Mouse (Mus musculus) heart, postnatal 0 days (tissue): ENCODE data around the gene Efcab11. TPM values are rescaled to one million over a fixed set of nuclear protein-coding genes. Genes with fewer than 3 reads are reported as not detected.
A peak's percentile ranks its signal among the peaks of the same experiment; 100 is the strongest.

Experiments
- ATAC-seq: fragments of 200-750 bp; cut with Nextera tagmentation; 2 replicates; pipeline ENCODE4 v1.8.0; 2017; ENCODE audit warnings: low read depth, moderate number of reproducible peaks, moderate library complexity; ENCODE audit not compliant: insufficient read depth
- DNase-seq: peaks from one replicate; pipeline ENCODE4 v3.0.0-alpha.2; 2016; ENCODE audit warnings: low spot score
- H3K27ac ChIP-seq: fragments of 300-500 bp; sonication (generic); 2 replicates; pipeline ENCODE4 v1.5.1; 2014; ENCODE audit warnings: low read depth, mild to moderate bottlenecking
- H3K27me3 ChIP-seq: fragments of 300-500 bp; sonication (generic); 2 replicates; pipeline ENCODE4 v1.6.1; 2014; ENCODE audit warnings: low read length, mixed read lengths; ENCODE audit not compliant: control insufficient read depth, insufficient read depth
- H3K36me3 ChIP-seq: fragments of 300-500 bp; sonication (generic); replicated peaks from 2 replicates; pipeline ENCODE4 v1.6.1; 2014; ENCODE audit warnings: low read length, mixed read lengths; ENCODE audit not compliant: control insufficient read depth, insufficient read depth
- H3K4me1 ChIP-seq: fragments of 300-500 bp; sonication (generic); 2 replicates; pipeline ENCODE4 v1.6.1; 2014; ENCODE audit warnings: antibody characterized with exemption; ENCODE audit not compliant: control insufficient read depth, insufficient read depth
- H3K4me2 ChIP-seq: fragments of 300-500 bp; sonication (generic); 2 replicates; pipeline ENCODE4 v1.6.1; 2014; ENCODE audit warnings: low read depth, mild to moderate bottlenecking, low read length, moderate library complexity
- H3K4me3 ChIP-seq: fragments of 300-500 bp; sonication (generic); 2 replicates; pipeline ENCODE4 v1.5.1; 2014; ENCODE audit warnings: low read depth, low read length
- H3K9ac ChIP-seq: fragments of 300-500 bp; sonication (generic); replicated peaks from 2 replicates; pipeline ENCODE4 v1.6.1; 2014; ENCODE audit warnings: low read depth, low read length, mixed read lengths
- H3K9me3 ChIP-seq: fragments of 300-500 bp; sonication (generic); replicated peaks from 2 replicates; pipeline ENCODE4 v1.6.1; 2016; ENCODE audit warnings: low read length; ENCODE audit not compliant: control insufficient read depth
- CTCF ChIP-seq: IDR thresholded peaks from 2 replicates; pipeline ENCODE4 v1.5.1; 2016; ENCODE audit warnings: antibody characterized with exemption, control low read depth, low read depth
- EP300 ChIP-seq: IDR thresholded peaks from 2 replicates; pipeline ENCODE4 v1.6.1; 2016; ENCODE audit warnings: antibody characterized with exemption, low read depth
- WGBS: fragments of 180-500 bp; shearing (Covaris S2); extraction: QIAGEN DNeasy Blood & Tissue Kit; methylation state at CpG from one replicate; pipeline ENCODE4 v1.1.7; 2014; 5-methylcytosine and 5-hydroxymethylcytosine counted together
- polyA plus RNA-seq: library from polyadenylated mRNA; unstranded; fragments of >200 nt; fragmentation: Nextera tagmentation; extraction: Ambion mirVana; gene quantifications from 2 replicates; pipeline ENCODE4 v1.2.1, GENCODE M21; 2015
- total RNA-seq: library from RNA; depleted of rRNA; stranded (reverse); fragments of >200 nt; gene quantifications from 2 replicates; pipeline ENCODE4 v1.2.3, GENCODE M21; 2014; ENCODE audit warnings: low replicate concordance

Efcab11 gene
- total and polyA plus RNA-seq, 2 experiments from 2014 or later: 2.2 to 4.0 TPM

DNA sequence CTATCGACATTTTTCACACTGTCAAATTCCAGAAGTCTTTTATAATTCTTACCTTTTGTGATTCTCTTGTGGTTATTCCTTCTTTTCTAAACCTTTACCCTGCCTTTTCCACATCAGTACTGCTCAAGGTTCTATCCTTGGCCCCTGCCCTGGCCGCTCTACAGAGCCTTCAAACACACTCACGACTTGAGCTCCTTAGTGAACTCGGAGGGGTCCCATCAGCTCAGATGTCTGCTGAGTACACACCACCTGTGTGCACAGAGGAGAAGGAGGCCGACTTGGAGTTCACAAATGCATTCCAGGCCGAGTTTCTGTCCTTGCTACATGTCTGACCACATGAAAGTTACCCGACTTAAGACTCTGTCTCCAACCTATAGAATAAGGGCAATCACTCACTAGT lies 113.2 kb downstream of the Efcab11 start:
- Histone ChIP-seq H3K4me1 (no peaks in the 10 kb centered on the region), H3K27ac (no peak overlapping the region), H3K27me3 (no peaks in the 10 kb centered on the region), H3K9me3 (no peaks in the 10 kb centered on the region), H3K9ac (no peak overlapping the region), H3K4me2 (no peak overlapping the region), H3K4me3 (no peak overlapping the region), H3K36me3 (no peaks in the 10 kb centered on the region)
- no peak for DNase-seq
- 81% methylated on average over 7 of the region's 7 CpGs for WGBS
- TF ChIP-seq EP300 (no peak), CTCF (no peak)
- ATAC-seq: no peak

DNA sequence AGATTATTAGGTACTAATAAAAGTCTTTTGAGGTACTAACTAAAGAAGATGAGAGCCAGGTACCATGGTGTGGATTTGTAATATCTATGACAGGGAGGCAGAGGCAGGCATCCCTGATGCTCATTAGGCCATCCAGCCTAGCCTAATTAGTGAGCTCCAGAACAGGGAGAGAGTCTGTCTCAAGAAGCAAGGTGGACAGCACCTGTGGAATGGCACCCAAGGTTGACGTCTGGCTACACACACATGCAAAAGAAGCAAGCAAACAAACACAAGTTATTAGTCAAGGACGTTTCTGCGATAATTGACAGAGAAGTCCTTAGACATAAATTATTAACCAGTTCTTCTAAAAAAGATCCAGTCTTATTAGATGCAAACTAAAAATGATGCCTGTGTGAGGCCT lies 114.6 kb downstream of the Efcab11 start:
- no peak for DNase-seq
- Histone ChIP-seq H3K9me3 (no peaks in the 10 kb centered on the region), H3K9ac (no peak overlapping the region), H3K36me3 (no peaks in the 10 kb centered on the region), H3K4me3 (no peak overlapping the region), H3K27me3 (no peaks in the 10 kb centered on the region), H3K27ac (no peak overlapping the region), H3K4me2 (no peak overlapping the region), H3K4me1 (no peaks in the 10 kb centered on the region)
- 95% methylated on average over 3 of the region's 3 CpGs for WGBS
- TF ChIP-seq CTCF: no peak
- TF ChIP-seq EP300: no peak
- no peak for ATAC-seq

GRCm38 (mm10) chr12:99767691-99768090 lies 116.5 kb downstream of the Efcab11 start:
- TF ChIP-seq CTCF (no peak), EP300 (no peak)
- no peak overlapping the region for H3K4me3 ChIP-seq
- H3K27me3 ChIP-seq: no peaks in the 10 kb centered on the region
- no peaks in the 10 kb centered on the region for H3K36me3 ChIP-seq
- ATAC-seq (no peak), DNase-seq (no peak)
- no peak overlapping the region for H3K9ac ChIP-seq
- no peak overlapping the region for H3K27ac ChIP-seq
- WGBS: 85% methylated on average over 11 of the region's 11 CpGs
- H3K4me1 ChIP-seq: no peaks in the 10 kb centered on the region
- no peak overlapping the region for H3K4me2 ChIP-seq
- no peaks in the 10 kb centered on the region for H3K9me3 ChIP-seq

DNA sequence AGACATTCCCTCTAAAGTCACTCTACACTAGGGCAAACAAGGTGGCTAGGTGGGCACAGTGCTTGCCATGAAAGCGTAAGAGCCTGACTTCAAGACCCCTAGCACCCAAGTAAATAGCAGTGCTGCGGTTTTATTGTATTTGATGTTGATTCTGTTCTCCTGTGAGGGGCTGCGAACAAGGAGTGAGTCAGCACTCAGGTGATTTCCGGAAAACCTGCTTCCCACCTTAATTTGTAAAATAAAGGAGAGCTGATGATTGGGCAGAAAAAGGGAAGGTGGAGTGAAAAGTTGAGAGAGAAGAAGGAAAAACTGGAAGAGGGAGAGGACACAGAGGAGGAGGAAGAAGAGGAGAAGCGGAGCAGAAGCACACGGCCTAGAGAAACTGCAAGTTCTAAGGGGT lies 118.3 kb downstream of the Efcab11 start:
- no peak overlapping the region for H3K27ac ChIP-seq
- H3K4me3 ChIP-seq: no peak overlapping the region
- TF ChIP-seq CTCF (no peak), EP300 (no peak)
- 90% methylated on average over 6 of the region's 6 CpGs for WGBS
- ATAC-seq (no peak), DNase-seq (no peak)
- no peaks in the 10 kb centered on the region for H3K27me3 ChIP-seq
- no peaks in the 10 kb centered on the region for H3K9me3 ChIP-seq
- H3K9ac ChIP-seq: no peak overlapping the region
- no peaks in the 10 kb centered on the region for H3K36me3 ChIP-seq
- no peaks in the 10 kb centered on the region for H3K4me1 ChIP-seq
- no peak overlapping the region for H3K4me2 ChIP-seq

DNA sequence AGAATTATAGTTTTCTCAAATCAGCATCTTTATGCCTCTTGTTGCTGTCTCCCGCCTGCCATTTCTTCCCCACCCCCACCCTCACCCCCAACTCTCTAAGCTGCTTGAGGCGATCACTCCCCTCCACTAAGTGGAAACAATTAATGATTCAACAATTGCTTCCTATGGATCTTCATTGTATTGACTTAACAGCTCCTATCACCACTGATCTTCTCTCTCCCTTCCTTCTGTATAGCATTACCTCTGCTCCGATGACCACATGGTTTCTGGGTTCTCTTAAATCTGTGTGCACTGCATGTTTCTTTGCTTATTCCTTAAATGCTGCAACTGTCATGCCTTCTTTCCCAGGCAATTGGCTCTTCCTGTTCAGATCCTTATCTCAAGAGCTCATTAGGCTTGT lies 120.2 kb downstream of the Efcab11 start:
- no peaks in the 10 kb centered on the region for H3K27me3 ChIP-seq
- H3K36me3 ChIP-seq: no peaks in the 10 kb centered on the region
- no peaks in the 10 kb centered on the region for H3K4me1 ChIP-seq
- H3K9me3 ChIP-seq: no peaks in the 10 kb centered on the region
- ATAC-seq (no peak), DNase-seq (no peak)
- H3K4me2 ChIP-seq: no peak overlapping the region
- no peak for TF ChIP-seq EP300
- TF ChIP-seq CTCF: no peak
- no peak overlapping the region for H3K9ac ChIP-seq
- no peak overlapping the region for H3K4me3 ChIP-seq
- no peak overlapping the region for H3K27ac ChIP-seq
- WGBS: 90% methylated on average over 3 of the region's 3 CpGs

- TF ChIP-seq EP300 (no peak), CTCF (no peak)
- no peaks in the 10 kb centered on the region for H3K36me3 ChIP-seq
- no peak overlapping the region for H3K9ac ChIP-seq
- H3K27me3 ChIP-seq: no peaks in the 10 kb centered on the region
- no peak overlapping the region for H3K4me3 ChIP-seq
- no peaks in the 10 kb centered on the region for H3K9me3 ChIP-seq
- H3K4me1 ChIP-seq: no peaks in the 10 kb centered on the region
- 65% methylated on average over 15 of the region's 15 CpGs for WGBS
- H3K4me2 ChIP-seq: no peak overlapping the region
- no peak overlapping the region for H3K27ac ChIP-seq
- ATAC-seq: peak; percentile 44; the same call in 1 of the 2 replicates
- peak; percentile 10 for DNase-seq
These were observed 126.3 kb downstream of the Efcab11 start for GRCm38 (mm10) chr12:99757754-99758526.
